Mouse (Mus musculus) heart, postnatal 14 days (tissue): ENCODE results near the gene Slc22a16. TPM values are rescaled to one million over a fixed set of nuclear protein-coding genes. Genes with fewer than 3 reads are reported as not detected.
A peak's percentile ranks its signal among the peaks of the same experiment; 100 is the strongest.
"Not testable (repeated sequence)": the region's sequence is repeated elsewhere in the genome, so short reads cannot be mapped to it uniquely, and the experiment has no call there.

Experiments used
- DNase-seq, 2 experiments: peaks; one replicate each; pipeline ENCODE4 v3.0.0; 2021 to 2022
- intact Hi-C: fragments of 180-260 bp; cut with DNase I; formaldehyde crosslinking; loops from one replicate; pipeline ENCODE4 v1.15.1; 2025
- long read RNA-seq, 2 experiments: library from polyadenylated mRNA; stranded (forward); transcript quantifications; one replicate each; pipeline ENCODE4 v2.0.0; 2021
- total RNA-seq, 2 experiments: library from RNA; stranded (reverse); gene quantifications; 2 replicates each; pipeline ENCODE4 v1.2.3; 2021

Gene Slc22a16
- total RNA-seq = not detected
- long read RNA-seq, experiment 1 = 0 reads
- long read RNA-seq, experiment 2 = 0 reads

DNA sequence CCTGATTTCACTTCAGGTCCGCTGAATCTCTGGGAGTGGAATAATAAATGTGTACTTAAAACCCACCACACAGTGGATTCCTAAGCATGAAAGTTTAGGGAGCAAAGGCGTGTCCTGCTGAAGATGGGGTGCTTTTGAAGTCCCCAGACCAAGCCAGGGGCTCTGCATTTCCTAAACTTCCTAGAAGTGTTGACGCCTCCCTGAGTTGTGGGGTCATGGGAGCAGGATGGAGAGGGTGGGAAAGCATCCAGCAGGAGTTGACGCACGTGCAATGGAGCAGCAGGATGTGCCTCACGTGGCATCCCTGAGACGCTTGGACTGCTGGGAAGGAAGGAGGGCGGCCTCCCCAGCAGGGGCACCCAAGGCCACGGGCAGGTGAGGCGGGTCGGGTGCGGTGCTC, at the start of gene Slc22a16:
TSS of gene Slc22a16 (plus strand) at position 301 of the 400 bp plus-strand sequence.
- intact Hi-C loops = no loop called here
- no peak for DNase-seq

DNA sequence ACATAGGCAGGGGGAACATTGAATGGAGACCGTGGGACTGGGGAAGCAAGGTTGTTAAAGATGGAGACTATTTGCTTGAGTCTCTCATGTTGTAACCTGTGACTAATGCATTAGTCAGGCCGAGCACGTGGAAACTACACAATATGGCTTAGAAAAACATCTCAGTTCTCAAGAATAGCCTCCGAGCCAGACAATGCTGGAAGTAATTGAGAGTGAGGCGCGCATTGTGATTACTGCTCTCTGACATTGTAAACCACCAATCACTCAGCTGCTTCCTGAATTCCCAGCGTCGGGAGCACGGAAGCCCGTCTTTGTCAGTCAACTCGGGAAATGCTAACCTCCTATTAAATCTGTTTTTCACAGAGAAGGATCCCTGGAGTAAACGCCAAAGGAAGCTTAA, 48.6 kb upstream of the Slc22a16 start:
- DNase-seq = no peak
- intact Hi-C loops = loop anchor here (10.0 kb wide), 1 partner anchor 467 kb away; no protein-coding TSS in a partner anchor

DNA sequence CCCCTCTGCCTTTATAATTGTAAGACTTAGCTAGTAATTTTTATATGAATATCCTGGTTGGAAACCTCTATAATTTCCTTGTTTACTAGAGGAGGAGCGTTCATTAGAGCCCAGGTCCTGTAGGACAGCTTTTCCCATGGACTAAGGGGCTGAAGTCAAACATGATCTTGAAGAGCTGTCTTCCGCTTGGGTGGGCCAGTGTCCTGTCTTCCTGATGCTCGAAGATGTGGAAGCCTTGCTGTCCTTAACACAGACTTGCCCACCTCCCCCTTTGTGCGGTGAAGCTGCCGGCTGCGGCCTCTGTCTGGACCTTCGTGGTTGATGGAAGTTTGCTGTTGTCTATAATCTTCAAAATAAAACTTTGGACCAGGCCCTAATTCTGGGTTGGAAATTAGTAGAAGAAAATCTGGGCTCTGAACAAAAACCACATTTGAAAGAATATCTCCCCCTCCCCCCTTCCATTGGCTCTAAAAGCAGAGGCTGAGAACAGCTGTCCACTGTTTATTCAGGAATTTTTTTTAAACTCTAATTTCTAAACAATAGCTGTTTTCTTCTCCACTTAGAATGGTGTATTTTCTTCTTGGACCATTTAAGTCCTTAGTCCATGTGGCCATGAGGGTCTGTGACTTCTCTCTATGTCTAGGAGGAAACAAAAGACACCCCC, 46.7 kb upstream of the Slc22a16 start:
- intact Hi-C loops = loop anchor here (10.0 kb wide), 1 partner anchor 469 kb away; no protein-coding TSS in a partner anchor
- peak in 1 of 2 experiments; percentile 21 for DNase-seq

DNA sequence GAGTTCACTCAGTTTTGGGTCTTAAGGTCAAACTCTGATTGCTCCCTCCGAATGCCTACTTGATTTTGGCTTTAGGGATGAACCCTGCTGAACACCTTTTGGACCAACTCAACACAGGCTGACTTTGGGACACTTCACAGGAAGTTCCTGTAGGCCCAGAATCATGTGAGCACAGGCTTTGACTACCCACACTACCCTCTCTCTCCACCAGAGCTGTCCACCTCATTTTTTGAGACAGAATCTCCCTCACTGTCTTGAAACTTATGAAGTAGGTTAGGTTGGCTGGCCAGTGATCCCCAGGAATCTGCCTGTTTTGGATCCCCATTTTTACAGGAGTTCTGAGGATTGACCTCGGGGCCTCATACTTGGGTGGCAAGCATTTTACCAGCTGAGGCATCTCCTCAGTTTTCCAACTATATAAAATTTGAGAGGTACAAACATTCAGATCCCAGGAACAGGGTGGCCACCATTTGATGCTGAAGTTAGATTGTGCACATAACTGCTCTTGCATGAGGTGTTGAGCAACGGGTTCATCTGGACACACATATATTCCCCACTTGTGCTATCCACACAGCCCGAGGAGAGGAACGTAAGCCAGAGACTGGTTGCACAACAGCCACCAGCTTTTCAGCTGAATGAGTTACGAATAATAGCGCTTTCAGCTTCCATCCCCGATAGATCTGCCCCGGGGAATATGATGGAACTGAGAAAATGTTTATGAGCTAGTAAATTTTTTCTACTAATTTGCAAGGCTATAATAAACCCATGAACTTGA, 45.9 kb upstream of the Slc22a16 start:
- no peak for DNase-seq
- intact Hi-C loops = loop anchor here (2.0 to 10.0 kb wide), 2 partner anchors 175 to 469 kb away; no protein-coding TSS in a partner anchor

DNA sequence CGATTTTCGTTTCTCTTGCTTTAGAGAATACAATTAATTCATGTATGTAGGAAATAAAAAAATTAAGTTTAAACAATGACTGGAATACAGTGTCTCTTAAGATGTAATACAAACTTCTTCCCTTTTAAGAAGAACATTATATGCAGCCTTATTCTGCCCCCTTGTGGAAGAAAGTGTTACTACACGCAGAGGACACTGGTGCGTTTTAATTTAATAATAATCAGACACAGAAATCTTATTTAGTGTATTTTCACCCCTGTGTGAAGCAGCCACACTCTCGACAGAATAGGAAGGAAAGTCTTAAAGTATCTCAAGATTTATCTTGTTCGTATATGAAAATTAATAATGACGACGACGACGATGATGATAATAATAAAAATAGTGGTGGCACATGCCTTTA, 45.1 kb upstream of the Slc22a16 start:
- DNase-seq = peak; percentile 48 to 77
- intact Hi-C loops = loop anchor here (1.0 to 10.0 kb wide), 3 partner anchors 176 to 470 kb away; no protein-coding TSS in a partner anchor

DNA sequence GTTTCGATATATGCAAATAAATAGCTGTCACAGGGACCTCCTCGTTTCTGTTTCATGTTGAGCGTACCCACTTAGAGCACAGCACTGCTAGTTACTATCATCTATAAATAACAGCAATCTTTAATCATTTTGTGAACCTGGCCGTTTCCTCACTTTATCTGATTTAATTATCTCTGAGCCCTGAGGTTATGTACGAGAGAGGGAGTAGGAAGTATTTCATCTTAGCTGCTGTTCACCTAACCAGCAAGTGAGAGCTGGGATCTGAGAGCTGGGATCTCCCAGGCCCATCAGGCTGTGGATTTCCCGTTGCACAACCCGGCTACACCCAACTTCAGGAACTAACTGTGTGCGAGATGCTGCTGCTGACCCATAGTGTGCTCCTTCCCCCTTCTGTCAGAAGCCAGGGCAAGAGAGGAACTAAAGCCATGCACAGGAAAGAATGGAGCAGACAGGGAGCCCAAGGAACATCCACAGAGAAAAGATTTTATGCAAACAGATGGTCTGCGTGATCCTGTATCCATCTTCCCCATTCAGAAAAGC, 44.5 kb upstream of the Slc22a16 start:
- DNase-seq = no peak
- intact Hi-C loops = loop anchor here (1.0 to 10.0 kb wide), 3 partner anchors 177 to 471 kb away; no protein-coding TSS in a partner anchor

DNA sequence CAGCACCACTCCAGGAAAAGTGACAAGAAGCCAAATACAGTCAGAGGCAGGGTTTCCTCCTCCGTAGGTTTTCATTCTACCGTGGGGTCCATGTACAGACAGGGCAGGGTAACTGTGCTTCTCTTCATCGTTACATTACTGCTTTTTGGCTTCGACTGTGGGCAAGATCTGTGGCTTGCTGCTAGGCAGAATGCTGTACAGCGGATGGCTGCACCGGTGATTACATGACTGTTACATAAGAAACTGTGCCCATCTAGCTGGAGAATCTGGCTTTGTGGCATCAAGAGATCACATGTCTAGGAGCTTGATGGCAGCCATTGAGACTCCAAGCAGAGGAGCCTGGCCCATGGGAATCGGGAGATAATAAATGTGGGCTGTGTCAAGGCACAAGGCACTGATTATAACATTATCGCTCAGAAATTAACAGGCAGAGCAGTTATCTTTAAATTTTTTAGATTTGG, 43.8 kb upstream of the Slc22a16 start:
- intact Hi-C loops = loop anchor here (10.0 kb wide), 1 partner anchor 472 kb away; no protein-coding TSS in a partner anchor

DNA sequence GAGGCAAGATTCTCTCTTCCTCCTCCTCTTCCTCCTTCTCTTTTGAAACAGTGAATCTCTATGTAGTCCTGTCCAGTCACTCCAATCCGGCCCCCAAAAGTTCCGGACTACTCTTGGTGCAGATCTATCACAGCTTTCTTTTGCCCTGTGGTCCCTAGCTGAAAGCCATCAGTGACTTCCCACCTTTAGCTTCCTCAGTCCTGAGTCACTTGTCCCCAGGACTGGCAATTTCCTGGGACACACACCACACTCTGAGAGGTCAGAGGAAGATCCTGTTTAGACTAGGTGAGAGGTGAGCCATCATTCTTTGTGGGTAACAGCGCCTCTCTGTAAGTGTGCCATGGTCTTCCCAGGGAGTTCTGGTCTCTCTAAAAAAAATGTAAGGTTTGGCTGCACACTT, 43.1 kb upstream of the Slc22a16 start:
- intact Hi-C loops = loop anchor here (10.0 kb wide), 1 partner anchor 472 kb away; no protein-coding TSS in a partner anchor
- no peak for DNase-seq

More for the DNA sequence above, 43.8 kb upstream of the Slc22a16 start:
- DNase-seq = no peak

DNA sequence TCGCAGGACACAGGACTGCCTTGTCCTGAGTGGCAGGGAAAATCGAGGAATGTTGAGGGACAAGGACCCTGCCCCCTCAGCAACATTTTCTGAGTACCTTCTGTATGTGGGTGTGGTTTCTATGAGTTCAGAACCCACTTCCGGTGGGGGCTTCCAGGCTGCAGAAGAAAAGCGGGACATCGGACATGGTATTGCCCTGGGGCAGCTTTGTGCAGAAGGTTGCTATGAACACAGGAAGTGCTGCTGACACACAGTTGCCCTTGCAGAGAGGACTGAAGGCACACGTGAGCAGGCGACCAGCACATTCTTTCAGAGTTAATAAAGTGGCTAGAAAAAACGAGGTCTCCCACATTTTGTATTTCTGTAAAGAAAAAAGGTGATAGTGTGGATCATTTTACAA, 42.6 kb upstream of the Slc22a16 start:
- DNase-seq = no peak
- intact Hi-C loops = loop anchor here (10.0 kb wide), 1 partner anchor 473 kb away; no protein-coding TSS in a partner anchor

DNA sequence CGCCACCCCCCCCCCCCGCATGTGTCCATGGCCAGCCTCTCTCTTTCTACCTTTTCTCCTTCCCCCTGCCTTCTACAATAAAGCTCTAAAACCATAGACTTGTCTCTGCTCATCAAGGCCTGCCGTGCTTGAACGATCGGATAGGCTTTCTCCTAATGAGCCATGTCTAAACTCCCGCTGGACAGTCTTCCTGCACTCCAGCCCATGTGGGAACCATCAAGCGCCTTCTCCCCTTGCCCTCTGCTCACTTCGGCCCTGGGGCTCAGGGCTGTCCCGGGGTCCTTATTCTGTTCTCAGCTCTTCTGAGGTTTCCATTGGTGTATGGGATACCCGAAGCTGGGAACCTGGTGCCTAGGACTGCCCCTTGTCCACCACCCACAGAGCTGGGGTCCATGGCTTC, 41.5 kb upstream of the Slc22a16 start:
- no peak for DNase-seq
- intact Hi-C loops = loop anchor here (10.0 kb wide), 1 partner anchor 474 kb away; no protein-coding TSS in a partner anchor

DNA sequence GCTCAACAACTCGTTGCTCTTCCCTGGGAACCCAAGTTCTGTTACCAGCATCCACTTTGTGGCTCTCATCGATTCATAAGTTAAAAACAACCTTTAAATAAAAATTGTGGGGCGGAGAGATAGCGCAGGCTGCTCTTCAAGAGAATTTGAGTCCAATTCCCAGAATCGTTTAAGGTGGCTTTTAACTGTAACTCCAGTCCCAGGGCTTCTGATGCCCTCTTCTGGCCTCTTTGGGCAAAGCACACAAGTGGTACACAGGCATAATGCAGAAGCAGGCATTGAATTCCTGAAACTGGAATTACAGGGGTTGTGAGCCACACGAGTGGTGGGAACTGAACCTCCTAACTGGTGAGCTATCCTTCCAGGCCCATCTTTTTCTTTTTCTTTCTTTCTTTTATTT, 40.5 kb upstream of the Slc22a16 start:
- DNase-seq = peak; percentile 50 to 61
- intact Hi-C loops = loop anchor here (10.0 kb wide), 1 partner anchor 475 kb away; no protein-coding TSS in a partner anchor

DNA sequence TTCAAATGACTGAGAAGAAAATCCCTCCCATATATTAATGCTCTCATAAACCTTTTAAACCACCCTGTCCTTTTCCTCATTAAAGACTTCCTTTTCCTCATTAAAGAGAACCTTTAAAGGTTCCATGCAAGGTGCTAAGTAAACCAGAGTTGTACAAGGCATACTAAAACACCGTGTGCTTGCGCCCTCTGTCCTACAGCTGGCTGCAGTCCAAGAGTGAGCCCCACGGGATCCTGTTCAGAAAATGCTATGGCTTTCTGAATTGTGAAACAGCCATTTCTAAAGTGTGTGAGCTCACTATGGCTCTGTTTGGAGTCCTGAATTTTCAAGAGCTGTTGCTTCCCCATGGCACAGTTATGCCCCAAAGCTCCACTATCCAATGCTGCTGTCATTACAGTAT, 39.5 kb upstream of the Slc22a16 start:
- intact Hi-C loops = no loop called here
- DNase-seq = no peak

DNA sequence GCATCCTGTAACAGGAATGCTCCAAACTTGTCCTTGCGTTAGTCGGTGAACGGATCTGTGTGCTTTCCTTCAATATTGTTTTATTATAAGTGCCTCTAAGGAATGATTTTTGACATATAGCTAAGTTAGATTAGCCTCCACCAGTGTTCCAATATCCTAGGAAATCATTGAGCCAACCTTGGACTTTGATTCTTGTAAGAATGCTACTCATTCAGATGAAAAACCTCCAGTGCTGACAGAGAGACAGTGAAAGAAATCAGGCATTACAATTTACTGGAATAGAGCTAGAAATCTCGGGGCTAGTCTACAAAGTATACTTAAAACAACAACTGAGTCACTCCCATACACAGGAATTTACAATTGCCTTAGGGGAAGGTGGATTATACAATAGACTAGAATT, 37.5 kb upstream of the Slc22a16 start:
- intact Hi-C loops, DNase-seq: not testable (repeated sequence)

DNA sequence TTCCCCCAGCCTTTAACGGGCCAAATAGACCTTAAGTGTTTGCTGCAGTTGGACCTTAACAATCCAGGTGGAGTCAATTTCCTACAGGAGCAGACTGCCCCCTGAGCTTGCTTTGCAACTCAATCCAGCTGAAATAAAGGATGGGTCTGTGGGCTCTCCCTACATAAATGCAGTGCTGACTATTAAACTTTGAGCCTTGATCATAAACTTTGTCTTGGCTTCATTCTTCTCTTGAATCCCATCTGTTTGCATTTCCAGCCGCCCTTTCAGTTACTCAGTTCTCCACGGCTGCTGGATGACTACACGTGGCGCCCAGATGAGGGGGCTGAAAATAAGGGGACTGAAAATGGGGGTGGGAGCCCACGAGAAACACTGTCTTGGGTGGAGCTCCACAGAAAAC, 28.8 kb upstream of the Slc22a16 start:
- intact Hi-C loops = no loop called here
- DNase-seq = no peak

DNA sequence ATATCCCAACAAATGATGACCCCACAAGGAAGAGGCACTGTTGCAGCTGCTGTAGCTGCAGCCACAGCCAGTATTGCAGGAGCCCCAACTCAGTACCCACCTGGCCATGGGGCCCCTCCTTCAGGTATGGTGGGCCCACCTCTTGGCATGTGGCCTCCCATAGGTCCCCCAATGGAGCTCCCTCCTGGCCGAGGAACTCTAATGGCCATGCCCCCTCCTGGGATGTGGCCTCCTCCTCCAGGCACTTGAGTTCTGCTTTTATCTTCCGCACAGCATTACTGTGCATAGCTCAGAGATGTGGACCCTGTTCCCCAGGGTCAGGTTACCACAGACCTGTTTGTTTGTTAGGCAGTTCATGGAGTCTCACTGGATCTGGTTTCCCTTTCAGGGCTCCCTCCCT, 20.8 kb upstream of the Slc22a16 start:
- no peak for DNase-seq
- intact Hi-C loops = no loop called here

DNA sequence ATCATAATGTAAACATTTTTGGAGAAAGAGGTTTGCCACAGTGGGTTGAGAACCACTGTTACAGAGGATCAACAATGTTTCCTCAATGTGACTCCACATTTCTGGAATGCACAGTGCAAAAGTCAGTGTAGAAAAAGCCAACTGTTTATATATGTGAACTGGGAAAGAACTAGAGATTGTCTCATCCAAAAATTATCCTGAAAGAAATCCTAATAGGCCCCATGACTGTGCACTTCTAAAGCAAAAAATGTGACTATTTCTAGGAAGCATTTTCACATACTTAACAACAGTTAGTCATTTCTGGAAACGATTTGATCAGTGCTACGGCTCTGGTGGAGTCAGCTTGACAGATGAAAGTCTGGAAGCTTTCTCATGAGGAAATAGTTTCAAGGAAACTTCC, 18.3 kb upstream of the Slc22a16 start:
- intact Hi-C loops = no loop called here
- no peak for DNase-seq

DNA sequence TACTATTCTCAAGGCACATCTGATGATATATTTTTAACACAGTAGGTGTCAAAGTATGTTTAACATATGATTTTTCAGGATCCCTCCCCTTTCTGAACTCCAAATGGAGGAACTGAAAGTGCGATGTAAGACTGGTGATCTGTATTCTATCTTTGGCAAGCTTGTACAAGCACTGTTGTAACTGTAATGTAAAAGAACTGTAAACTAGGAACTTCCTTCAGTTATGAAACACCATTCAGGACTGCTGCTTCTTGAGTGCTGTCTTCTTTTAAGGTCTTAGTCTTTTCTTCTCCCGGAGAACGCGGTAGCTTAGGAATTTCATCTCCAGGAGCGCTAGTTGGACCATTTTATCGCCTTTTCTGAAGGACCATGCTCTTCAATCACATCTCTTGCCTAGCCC, 4.4 kb upstream of the Slc22a16 start:
- intact Hi-C loops, DNase-seq: not testable (repeated sequence)

DNA sequence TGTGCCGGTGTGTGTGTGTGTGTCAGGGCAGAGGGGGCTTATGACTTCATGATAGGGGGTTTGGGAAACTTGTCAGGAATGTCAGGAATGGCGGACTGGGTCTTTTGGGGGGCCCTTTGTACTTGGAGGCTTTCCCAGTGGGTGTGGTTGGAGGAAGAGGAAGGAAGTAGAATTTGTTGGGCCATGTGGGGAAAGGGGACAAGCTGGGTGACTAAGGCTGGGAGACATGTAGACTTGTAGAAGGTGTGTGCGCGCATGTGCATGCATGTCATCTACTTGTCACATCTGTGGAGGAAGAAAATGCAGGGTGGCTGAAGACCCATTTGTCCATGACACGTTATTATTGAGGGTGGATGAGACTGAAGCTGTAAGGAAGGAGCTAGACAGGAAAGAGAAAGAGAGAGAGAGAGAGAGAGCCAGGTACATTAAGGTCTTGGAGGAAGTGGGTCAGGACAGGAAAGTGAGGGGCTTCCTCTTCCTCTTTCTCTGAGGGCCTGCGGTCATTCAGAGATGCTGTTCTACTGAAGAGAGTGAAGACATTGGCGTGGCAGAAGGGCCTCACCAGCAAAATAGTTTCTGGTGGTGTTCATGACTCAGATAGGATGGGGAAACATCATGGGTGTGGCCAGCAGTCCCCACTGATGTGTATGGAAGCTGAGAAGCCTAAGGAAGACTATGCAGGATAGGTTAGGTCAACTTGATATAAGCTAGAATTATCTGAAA, 5.9 kb downstream of the Slc22a16 start:
- DNase-seq = no peak
- intact Hi-C loops = no loop called here

DNA sequence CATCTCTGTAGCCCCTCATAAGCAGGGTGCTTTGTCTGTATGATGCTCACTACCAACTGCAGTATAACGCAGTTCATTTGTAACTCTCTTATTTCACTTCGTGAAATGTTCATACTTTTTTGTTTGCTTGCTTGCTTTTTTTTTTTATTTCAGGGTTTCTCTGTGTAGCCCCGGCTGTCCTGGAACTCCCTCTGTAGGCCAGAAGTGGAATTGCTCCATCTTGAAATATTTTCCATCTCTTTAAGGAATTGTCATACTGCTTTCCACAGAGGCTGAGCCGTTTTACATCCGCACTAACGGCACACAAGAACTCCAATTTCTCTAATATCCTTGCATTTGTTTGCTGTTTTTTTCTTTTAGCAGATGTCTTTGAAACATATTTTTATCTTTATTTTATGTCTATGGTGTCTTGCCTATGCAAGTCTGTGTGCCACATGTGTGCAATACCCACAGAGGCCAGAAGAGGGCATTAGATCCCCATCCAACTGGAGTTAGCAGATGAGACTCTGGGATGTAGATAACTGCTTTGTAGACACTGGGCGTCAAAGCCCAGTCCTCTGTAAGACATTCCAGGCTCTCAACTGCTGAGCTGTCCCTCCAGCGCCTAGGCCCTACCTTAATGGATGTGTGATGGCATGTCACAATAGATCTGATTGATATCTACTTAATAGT, 13.6 kb downstream of the Slc22a16 start:
- intact Hi-C loops = no loop called here
- DNase-seq = peak in 1 of 2 experiments; percentile 25

DNA sequence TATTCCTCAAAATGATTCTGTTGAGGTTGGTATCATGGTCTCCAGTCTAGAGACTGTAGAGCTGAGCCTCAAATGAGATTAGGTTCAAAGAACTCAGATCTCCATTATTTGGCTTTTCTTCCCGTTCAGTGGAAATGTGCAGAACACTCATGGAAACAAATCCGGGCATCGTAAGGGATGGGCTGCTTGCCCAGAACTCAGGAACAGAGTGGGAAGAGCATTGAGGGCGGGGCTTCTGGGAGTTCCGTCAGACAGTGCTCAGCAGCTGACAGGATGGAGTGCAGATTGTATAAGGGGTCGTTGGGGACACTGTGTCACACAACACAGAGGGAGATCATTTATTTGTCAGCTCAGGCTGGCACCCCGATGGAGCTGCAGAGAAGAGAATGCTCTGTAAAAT, 22.1 kb downstream of the Slc22a16 start:
- intact Hi-C loops = no loop called here
- DNase-seq = no peak
